Mouse (Mus musculus) A20 (cell line): Measurements from ENCODE around the gene Mrpl33.

ENCODE experiments used
- DNase-seq: peaks from one replicate; pipeline ENCODE4 v3.0.0-alpha.2; 2011; ENCODE audit warnings: low read depth, low spot score

The Mrpl33 gene

DNA sequence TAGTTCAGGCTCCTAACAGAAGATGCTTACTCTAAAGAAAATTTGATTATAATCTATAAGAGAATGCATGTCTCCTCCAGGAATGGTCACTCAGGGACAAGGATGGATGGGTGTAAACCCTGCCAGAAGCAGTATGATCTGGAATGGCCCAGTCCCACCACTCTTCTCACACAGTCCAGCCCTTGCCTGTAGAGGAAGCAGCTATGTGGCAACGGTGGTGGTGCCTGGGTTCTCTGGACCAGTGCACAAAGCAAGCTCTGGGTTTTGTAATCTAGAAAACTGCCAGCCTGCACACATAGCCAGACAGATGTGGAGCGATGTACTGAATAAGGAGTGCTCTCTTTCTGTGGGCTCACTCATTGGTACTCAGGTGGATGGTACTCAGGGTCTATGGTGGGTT, 43.8 kb downstream of the Mrpl33 start:
- DNase-seq = no peak

DNA sequence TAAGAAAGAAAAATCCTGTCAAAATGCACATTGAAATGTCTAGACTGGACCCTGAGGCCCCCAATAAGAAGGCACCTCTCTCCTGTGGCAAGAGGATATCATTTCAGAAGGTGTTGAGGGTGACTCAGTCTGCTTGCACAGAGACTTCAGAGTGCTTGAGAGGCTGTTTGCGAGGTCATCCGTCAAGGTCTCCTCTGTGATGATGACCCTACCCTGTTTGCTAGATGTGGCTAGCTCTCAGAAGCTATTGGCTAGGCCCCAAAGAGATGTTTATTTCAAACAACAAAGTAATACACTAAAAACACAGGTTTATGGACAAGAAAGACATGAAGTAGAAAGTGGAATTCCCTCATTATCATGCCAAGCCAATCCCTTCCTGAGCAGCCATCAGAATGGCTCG, 45.6 kb downstream of the Mrpl33 start:
- DNase-seq = no peak

DNA sequence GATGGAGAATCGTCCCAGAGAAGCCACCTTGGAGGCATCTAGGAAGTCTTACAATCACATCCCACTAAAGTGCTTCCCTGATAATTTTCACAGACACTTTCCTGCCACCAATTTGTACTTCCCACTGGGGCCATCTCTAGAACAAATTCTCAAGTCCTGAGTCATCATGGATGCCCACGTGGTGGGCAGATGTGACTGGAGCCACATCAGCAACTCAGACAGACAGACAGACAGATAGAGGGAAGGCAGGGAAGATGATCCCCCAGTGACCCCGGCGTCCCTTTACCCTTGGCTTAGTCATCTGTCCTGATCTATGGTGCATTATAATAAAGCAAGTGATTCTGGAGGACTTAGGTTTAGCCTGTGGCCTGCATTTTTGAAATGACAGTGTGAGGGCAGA, 47.5 kb downstream of the Mrpl33 start:
- DNase-seq = no peak

DNA sequence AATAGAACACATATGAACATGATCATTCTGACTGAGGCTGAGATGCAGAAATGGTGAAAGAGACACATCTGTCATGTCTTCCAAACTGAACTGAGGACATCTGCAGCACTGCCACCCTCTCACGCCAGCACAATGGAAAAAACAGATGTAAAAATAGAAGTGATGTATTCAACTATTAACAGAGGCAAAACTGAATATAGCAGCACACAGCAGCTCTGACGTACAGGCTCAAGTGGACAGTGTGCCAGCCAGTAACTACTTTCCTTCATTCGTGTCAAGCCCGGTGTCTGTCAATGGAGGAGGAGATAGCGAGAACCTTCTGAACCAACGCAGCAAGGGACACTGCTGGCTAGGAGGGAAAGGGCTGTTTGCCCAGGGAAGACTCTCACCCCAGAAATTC, 48.1 kb downstream of the Mrpl33 start:
- DNase-seq = no peak

DNA sequence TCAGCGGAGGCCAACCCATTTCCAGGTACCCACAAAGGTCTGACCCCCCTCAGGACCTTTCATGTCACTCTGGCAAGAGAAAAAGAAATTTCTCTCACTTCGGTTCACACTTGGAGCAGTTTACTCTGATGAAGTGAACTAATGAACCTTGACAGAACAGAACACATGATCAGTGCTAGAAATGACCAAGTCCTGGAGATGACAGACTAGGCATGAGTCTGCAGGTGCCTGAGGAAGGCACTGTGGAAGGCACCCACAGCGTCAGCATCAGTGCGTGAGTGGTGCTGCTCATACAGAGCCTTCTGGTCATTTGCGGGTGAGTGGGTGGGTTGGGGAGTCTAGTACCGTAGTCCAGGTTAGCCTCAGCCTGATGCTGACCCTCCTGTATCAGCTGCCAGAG, 49.1 kb downstream of the Mrpl33 start:
- DNase-seq = no peak

DNA sequence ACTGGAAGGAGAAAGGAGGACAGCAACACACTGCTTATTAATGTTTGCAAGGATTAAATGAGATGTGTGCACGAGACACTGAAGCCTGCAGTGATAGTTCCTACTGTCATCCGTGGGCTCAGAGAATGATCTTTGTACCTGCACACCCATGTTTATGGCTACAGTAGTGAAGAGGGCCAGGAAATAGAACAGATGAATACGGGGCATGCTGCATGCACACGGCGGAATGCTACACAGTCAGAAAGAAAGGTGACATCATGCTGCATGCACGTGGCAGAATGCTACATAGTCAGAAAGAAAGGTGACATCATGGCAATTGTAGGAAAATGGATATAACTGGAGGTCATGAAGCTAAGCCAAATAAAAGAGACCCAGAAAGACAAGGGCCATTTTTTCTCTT, 49.8 kb downstream of the Mrpl33 start:
- DNase-seq = no peak

DNA sequence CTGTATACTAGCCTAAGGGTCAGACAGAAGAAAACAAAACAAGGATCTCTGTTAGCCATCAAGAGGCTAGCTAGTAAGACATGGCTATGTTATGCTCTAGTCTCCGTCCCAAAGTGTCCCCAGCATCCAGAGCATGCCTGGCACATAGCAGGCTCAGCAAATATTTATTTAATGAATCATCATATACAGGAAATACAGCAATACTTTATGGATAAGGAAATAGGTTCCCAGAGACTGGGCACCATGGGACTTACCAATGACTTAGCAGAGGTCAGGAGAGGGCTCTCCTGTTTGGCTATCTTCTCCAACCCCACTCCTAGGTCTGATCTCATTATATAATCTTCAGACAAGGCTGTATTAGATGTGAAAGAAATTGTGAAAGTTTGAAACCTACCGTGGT, 50.6 kb downstream of the Mrpl33 start:
- DNase-seq = no peak

DNA sequence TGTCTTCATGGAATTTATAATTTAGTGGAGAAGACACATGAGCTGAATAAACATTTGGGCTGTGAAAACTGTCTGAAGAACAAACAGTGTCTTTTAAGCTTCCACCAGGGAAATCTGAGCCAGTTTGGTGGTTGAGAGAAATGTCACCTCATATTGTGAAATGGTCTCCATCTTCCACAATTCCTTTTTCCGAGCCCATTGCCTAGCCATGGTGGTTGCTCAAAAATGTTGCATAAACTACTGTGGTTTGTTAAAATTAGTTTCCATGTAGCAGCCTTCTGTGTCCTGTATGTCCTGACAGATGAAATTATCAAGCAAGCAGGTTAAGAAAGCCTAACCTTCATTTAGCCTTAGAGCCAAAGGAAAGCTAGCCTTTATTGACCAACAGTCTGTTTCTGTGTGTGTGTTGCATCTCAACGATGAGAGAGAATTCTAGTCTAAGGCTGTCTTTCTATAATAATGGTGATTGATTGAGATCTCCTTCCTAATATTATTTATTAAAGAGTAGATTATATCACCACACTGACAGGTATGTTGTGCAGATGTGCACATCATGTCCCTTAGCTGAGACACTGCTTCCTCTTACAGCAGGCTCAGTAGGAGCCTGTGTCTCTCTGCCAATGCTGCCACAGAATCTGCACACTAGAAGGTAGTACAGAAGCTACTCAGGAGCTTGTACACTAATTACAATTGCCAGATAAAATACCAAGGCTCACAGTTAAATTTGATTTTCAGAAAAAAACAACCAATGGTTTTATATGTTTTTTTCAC, 54.0 kb downstream of the Mrpl33 start:
- DNase-seq = no peak

DNA sequence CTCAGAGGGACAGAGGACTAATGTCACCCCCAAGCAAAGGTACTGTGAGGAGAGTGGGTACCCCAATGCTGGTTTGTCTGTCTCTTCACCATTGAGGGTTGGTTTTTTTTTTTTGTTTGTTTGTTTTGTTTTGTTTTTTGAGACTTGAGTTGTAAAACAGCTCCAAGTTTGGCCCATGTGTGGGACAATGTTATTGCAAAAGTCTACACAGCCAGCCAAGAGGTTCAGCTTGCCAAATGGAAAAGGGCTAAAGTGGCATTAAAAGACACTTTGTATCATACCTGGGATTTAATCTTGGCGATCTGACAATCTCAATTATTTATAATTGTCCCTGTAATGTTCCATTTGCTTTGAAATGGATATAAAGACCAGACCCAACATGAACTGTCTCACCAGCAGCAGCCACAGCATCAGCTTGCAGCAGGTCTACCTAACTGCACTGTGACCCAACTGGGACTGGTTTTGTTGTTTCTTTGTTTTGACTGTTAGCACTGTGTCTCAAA, 59.0 kb downstream of the Mrpl33 start:
- no peak for DNase-seq

DNA sequence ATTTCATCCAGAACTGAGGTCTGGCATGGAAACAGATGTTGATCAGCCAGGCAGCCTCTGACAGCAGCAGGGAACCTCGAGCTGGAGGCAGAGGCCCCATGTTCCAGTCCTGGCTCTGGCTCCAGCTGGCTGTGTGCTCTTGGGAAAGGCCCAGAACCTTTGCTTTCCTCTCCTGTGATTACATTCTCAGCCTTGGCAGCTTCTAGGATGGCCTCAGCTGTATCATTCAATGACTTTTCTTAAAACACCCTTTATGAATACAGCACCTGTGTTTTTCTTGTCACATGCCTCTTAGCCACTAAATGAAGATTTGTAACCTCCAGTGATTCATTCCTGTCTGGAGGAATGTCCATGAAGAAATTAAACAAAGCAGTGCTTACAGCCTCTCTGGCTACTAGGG, 69.4 kb downstream of the Mrpl33 start:
- no peak for DNase-seq

DNA sequence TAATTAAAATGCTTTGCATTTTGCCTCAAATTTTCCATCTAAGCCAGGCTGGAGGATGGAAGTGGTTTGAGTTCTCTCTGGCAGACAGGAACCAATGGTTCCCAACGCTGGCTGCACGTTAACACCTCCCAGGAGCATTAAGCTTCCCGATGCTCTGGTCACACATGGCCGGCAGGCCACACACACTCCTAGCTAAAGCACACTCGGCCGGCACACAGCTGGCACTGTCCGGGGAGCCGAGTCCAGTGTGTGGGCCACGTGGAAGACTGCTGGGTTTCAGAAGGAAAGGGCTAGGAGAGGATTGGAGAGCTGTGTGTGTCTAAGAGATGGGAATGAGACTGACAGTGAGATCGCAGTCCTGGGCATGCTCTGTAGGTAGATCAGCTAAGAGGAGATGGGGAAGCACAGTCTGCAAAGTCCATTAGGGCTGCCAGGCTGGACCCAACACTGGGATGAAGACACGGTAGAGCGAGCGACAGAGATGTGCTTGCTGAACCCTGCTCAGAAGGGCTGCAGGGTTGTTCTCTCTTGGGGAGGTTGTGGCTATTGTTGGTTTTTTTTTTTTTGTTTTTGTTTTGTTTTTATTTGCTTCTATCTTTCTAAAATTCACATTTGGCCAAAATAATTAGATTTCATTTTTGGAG, 71.7 kb downstream of the Mrpl33 start:
- DNase-seq = no peak

DNA sequence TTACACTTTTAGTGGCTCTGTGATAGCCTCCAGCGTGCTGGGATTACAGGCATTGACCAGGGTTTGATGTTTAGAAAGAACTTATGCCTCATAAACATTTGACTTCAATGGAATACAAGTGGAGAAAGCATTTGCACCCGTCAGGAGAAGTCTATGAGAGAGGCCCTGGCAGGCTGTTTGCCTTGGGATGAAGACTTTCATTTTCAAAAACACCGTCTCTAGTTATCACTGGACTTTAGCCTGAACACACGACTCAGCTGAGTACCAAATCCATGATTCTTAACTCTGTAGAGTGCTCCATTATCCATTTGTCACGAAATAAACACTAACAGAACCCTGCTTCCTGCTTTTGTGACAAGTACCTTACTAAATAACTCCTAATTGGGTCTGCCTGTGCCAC, 73.2 kb downstream of the Mrpl33 start:
- no peak for DNase-seq

DNA sequence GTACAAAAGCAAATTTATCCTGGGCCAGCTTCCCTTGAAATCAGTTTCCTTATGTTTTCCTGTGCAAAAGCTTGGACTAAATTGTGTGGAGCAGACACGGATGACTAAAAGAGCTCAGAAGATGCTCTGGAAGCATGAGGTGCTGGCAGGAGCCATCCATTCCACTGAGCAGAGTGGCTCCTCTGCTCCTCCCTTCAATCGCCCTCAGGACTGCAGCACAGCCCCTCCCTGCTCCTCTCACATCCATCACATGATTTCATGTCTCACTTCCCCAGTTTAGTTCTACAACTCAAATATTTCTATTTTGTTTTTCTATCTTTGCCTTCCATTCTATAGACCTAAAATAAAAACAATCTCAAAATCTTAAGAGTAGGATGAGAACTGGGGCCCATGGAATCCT, 74.4 kb downstream of the Mrpl33 start:
- DNase-seq = no peak

DNA sequence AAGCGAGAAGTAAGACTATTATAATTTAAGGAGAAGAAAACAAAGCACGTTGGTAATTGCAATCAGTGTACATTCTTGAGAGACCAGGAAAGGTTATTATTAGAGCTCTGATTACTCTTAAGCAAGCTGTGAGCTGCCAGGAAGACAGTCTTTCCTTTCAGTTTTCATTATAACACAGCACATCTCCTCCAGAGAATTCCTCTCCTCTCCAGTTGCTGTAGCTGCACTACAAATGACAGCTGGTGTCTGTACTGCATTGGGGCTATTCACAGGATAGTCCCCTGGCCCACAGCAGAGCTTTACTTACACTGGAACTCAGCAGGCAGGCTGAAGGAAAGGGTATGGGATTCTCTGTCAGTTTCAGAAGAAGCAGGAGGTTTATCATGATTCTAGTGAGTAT, 76.7 kb downstream of the Mrpl33 start:
- no peak for DNase-seq

DNA sequence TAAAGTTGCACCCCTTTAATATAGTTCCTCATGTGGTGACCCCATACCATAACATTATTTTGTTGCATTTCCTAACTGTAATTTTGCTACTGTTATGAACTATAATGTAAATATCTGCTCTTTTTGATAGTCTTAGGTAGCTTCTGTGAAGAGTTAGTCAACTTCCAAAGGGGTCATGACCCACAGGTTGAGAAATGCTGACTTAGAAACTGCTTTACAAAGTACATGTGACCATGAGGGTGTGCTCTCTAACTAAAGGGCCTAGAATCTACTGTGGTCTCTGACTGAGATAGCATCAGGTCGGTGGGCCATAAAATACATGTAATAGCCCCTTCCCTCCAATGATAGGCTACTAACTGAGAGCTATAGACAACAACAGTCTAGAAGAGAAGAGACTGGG, 81.3 kb downstream of the Mrpl33 start:
- no peak for DNase-seq

DNA sequence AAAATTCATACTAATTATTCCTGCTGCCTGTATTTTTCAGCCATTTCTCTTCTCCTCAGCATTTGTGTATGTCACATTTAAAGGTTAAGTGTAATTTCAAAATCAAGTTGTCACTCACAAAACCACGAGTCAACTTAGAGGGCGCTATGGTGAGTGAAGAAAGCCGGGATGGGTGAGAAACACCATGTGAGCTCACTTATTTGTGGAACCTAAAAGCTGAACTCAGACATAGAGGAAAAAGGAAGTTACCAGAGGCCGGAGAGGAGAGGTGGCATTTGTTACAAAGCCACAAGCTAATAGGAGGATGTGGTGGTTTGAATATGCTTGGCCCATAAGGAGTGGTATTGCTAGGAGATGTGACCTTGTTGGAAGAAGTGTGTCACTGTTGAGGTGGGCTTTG, 83.4 kb downstream of the Mrpl33 start:
- no peak for DNase-seq

DNA sequence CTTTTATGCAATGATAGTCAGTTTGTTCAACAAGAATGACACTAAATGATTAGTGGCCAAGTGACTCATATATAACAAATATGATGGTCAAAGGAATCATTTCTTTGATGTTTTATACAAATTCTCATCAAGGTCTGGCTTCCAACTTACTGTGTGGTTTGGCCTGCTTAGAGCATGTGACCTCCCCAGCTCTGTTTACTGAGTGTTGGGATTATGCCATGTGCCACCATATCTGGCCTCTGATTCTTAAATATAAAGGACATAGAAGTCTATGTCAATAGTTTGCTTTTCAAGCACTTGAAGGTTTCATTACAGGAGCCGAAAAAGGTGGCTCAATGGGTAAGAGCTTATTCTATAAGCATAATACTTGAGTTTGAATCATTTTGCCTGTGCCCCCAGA, 85.6 kb downstream of the Mrpl33 start:
- no peak for DNase-seq

DNA sequence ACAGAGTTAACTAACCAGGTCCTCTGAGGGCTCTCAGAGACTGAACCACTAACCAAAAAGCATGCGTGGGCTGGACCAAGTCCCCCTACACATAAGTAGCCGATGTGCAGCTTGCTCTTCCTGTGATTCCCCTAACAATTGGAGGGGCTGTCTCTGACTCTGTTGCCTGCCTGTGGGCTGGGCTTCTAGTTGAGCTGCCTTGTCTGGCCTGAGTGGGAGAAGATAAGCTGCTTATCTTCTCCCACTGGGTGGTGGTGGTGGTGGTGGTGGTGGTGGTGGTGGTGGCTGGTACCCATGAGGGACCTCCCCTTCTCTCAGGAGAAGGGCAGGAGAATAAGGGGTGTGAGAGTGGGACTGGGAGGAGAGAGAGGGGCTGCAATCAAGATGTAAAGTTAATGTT, 89.3 kb downstream of the Mrpl33 start:
- DNase-seq = no peak

DNA sequence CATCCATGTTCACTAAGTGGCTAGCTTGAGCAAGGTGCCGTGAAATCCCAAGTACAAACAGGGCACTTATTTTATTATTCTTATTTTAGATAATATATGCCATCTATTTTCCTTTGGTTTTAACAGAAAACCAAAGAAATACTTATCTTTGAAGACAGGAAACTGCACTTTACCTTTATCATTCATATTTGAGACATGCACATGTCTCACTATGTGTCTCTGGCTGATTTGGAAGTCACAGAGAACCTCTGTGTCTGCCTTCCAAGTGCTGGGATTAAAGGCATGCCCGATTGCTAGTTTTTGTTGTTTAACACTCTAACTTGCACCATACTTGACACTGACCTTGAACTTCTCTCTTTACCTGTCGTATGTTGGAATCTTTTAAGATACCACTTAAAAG, 91.2 kb downstream of the Mrpl33 start:
- DNase-seq = no peak

DNA sequence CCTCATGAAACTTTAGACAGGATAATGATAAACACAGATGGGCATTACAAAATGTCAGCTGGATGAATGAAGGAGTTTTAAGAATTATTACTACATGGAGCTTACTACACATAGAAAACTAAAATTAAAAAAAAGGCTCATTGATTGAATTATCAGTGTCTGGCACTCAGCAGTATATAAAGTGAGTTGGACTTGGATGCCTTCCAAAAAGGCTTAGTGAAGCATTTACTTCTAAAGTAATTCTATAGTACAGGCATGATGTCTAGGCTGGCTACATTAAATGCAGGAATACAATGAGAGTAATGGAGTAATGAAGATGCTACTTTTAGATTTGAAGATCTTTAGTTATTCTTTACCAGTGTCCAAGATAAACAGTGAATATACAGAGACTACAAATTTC, 96.5 kb downstream of the Mrpl33 start:
- DNase-seq = no peak

DNA sequence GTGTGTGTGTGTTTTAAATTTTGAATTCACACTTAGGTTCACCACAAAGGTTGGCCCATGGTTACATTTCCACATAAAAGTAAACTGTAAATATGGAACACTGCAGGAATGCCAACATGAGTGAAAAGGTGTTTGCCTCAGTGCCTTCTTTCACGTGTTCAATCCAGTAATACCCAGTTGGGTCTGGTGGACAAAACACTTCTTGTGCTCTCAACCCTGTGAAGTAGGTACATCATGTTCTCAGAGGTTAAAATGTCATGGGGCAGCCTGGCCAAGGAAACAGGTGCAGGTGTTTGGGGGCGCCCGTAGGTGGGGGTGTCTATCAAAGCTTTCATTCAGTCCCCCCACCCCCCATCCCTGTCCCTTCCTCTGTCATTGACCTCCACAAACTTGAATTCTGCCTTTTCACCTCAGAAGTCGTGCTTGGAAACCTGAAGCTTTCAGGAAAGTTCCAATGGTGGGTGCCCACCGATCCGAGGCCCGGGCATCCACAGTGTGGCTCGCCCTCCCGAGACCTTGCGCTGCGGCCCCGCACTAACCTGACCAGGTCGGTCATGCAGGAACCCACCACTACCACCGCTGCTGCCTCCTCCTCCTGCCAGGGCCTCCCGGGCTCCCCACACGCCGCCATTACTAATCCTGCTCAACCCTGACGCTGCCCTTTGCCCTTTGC, 100.4 kb downstream of the Mrpl33 start, which contains the start of gene Rbks:
TSS of gene Rbks (minus strand) at position 657 of the 673 bp plus-strand sequence.
- peak; percentile 5 for DNase-seq

DNA sequence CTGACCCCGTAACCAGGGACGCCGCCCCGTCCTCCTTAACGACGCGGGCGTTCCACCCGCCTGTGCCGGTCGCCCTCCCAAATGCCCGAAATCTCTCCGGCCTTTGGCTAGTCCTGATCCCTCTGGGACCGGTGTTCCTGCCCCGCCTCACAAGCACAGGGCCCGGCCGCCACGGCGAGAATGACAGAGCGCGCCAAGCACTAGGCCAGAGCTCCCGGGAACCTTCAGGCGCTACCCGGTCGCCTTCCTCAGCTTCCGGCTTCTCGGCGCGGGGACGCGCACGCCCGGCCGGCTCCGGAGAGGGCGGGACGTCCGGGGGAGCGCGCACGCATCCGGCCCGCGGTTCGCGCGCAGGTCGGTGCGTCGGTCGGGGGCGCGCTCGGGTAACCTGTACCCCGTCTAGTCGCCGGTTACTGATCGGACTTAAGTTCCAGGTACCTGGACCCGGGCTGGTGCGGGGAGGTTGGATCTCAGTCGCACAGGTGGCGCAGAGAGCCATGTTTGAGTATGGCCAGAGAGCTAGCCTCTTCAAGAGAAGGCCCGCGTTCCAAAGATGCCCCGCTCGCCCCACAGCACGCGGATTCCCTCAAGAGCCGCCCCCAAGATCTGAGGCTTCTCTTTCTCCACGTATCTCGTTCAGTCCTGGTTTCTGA, 101.0 kb downstream of the Mrpl33 start, which contains the start of gene Babam2:
TSS of gene Babam2 (plus strand) at position 41 of the 653 bp plus-strand sequence.
- peak; percentile 97 for DNase-seq
